Mouse (Mus musculus) embryonic fibroblast, embryonic 13.5 days (primary cell): ENCODE measurements around the gene Ppp1r15b.

Experiments used
- CTCF ChIP-seq: IDR thresholded peaks from 2 replicates; pipeline ENCODE4 v1.5.1; 2011; ENCODE audit warnings: mild to moderate bottlenecking, control low read depth, low read length, moderate library complexity, borderline replicate concordance; ENCODE audit not compliant: insufficient read depth
- POLR2A ChIP-seq: IDR thresholded peaks from 2 replicates; pipeline ENCODE4 v1.6.1; 2011; ENCODE audit warnings: low read depth, mild to moderate bottlenecking, control low read depth, low read length, moderate library complexity

GRCm38 (mm10) chr1:133188719-133189118 lies 57.8 kb downstream of the Ppp1r15b start:
- no peak for TF ChIP-seq CTCF
- no peak for TF ChIP-seq POLR2A
